Mouse (Mus musculus) embryonic facial prominence, embryonic 11.5 days (tissue): ENCODE results near the gene Trappc3. TPM values are rescaled to one million over a fixed set of nuclear protein-coding genes. Genes with fewer than 3 reads are reported as not detected.
A peak's percentile ranks its signal among the peaks of the same experiment; 100 is the strongest.

Source experiments
- ATAC-seq: fragments of 200-750 bp; cut with Nextera tagmentation; replicated peaks from 2 replicates; pipeline ENCODE4 v1.8.0; 2017; ENCODE audit warnings: low read depth; ENCODE audit not compliant: insufficient number of reproducible peaks, low FRiP score, low TSS enrichment
- DNase-seq: peaks from one replicate; pipeline ENCODE4 v3.0.0-alpha.2; 2015; ENCODE audit warnings: low spot score
- H3K27ac ChIP-seq: fragments of 300-500 bp; sonication (generic); replicated peaks from 2 replicates; pipeline ENCODE4 v1.5.1; 2014; ENCODE audit warnings: mild to moderate bottlenecking, low read depth, low read length, control low read depth
- H3K27me3 ChIP-seq: fragments of 300-500 bp; sonication (generic); 2 replicates; pipeline ENCODE4 v1.6.1; 2014; ENCODE audit warnings: mild to moderate bottlenecking, low read length, moderate library complexity, mixed read lengths; ENCODE audit not compliant: control insufficient read depth, insufficient read depth
- H3K36me3 ChIP-seq: fragments of 300-500 bp; sonication (generic); replicated peaks from 2 replicates; pipeline ENCODE4 v1.6.1; 2014; ENCODE audit warnings: low read depth, mild to moderate bottlenecking, low read length, moderate library complexity, mixed read lengths; ENCODE audit not compliant: control insufficient read depth, insufficient read depth
- H3K4me1 ChIP-seq: fragments of 300-500 bp; sonication (generic); 2 replicates; pipeline ENCODE4 v1.6.1; 2014; ENCODE audit warnings: low read length, mixed read lengths; ENCODE audit not compliant: control insufficient read depth, insufficient read depth
- H3K4me2 ChIP-seq: fragments of 300-500 bp; sonication (generic); 2 replicates; pipeline ENCODE4 v1.6.1; 2014; ENCODE audit warnings: low read depth, mild to moderate bottlenecking, control low read depth, low read length, moderate library complexity
- H3K4me3 ChIP-seq: fragments of 300-500 bp; sonication (generic); 2 replicates; pipeline ENCODE4 v1.5.1; 2014; ENCODE audit warnings: low read depth, low read length, control low read depth
- H3K9ac ChIP-seq: fragments of 300-500 bp; sonication (generic); replicated peaks from 2 replicates; pipeline ENCODE4 v1.6.1; 2014; ENCODE audit warnings: mild to moderate bottlenecking, control low read depth, low read length
- H3K9me3 ChIP-seq: fragments of 300-500 bp; sonication (generic); replicated peaks from 2 replicates; pipeline ENCODE4 v1.6.1; 2016; ENCODE audit warnings: mild to moderate bottlenecking, low read length, inconsistent platforms, mixed read lengths; ENCODE audit not compliant: control insufficient read depth
- WGBS: fragments of 180-500 bp; shearing (Covaris S2); extraction: QIAGEN DNeasy Blood & Tissue Kit; methylation state at CpG from one replicate; pipeline ENCODE4 v1.1.7; 2014; 5-methylcytosine and 5-hydroxymethylcytosine counted together
- polyA plus RNA-seq: library from polyadenylated mRNA; unstranded; fragments of >200 nt; fragmentation: Nextera tagmentation; extraction: Ambion mirVana; gene quantifications from 2 replicates; pipeline ENCODE4 v1.2.1, GENCODE M21; 2014

Trappc3 gene
- polyA plus RNA-seq, 1 experiment from 2014 or later, result 36.7 TPM

- ATAC-seq (no peak), DNase-seq (no peak)
- H3K4me2 ChIP-seq, result no peak overlapping the region
- no peak overlapping the region for H3K4me3 ChIP-seq
- no peaks in the 10 kb centered on the region; the same call in 1 of the 2 replicates for H3K4me1 ChIP-seq
- H3K27ac ChIP-seq, result no peak overlapping the region
- WGBS, result 77% methylated on average over 7 of the region's 7 CpGs
- H3K27me3 ChIP-seq, result no peaks in the 10 kb centered on the region
- no peaks in the 10 kb centered on the region for H3K9me3 ChIP-seq
- no peak overlapping the region for H3K9ac ChIP-seq
- H3K36me3 ChIP-seq, result peaks cover 19% of the 10 kb centered on the region
Measured at GRCm38 (mm10) chr4:126229900-126230299, 32.2 kb upstream of the Trappc3 start.

- H3K27ac ChIP-seq, result no peak overlapping the region
- 92% methylated on average over 29 of the region's 29 CpGs for WGBS
Measured at GRCm38 (mm10) chr4:126233676-126234308, 28.3 kb upstream of the Trappc3 start.

GRCm38 (mm10) chr4:126234496-126235175 lies 27.5 kb upstream of the Trappc3 start:
- no peak for ATAC-seq
- H3K4me2 ChIP-seq, result no peak overlapping the region
- WGBS, result 88% methylated on average over 18 of the region's 18 CpGs
- no peaks in the 10 kb centered on the region for H3K27me3 ChIP-seq
- no peak overlapping the region for H3K9ac ChIP-seq
- H3K4me1 ChIP-seq, result no peaks in the 10 kb centered on the region
- no peak for DNase-seq
- H3K36me3 ChIP-seq, result peaks cover 38% of the 10 kb centered on the region
- H3K9me3 ChIP-seq, result no peaks in the 10 kb centered on the region
- no peak overlapping the region for H3K27ac ChIP-seq
- no peak overlapping the region for H3K4me3 ChIP-seq

More at GRCm38 (mm10) chr4:126233676-126234308, 28.3 kb upstream of the Trappc3 start:
- Histone ChIP-seq H3K4me3 (no peak overlapping the region), H3K9ac (no peak overlapping the region), H3K36me3 (peaks cover 38% of the 10 kb centered on the region), H3K27me3 (no peaks in the 10 kb centered on the region), H3K4me2 (no peak overlapping the region), H3K4me1 (no peaks in the 10 kb centered on the region), H3K9me3 (no peaks in the 10 kb centered on the region)
- ATAC-seq (no peak), DNase-seq (no peak)

- 90% methylated on average over 10 of the region's 10 CpGs for WGBS
- Histone ChIP-seq H3K4me2 (no peak overlapping the region), H3K27me3 (no peaks in the 10 kb centered on the region), H3K4me3 (no peak overlapping the region), H3K27ac (no peak overlapping the region), H3K9ac (no peak overlapping the region), H3K4me1 (no peaks in the 10 kb centered on the region), H3K36me3 (peaks cover 38% of the 10 kb centered on the region), H3K9me3 (no peaks in the 10 kb centered on the region)
- DNase-seq (no peak), ATAC-seq (no peak)
Measured at GRCm38 (mm10) chr4:126235191-126235590, 26.9 kb upstream of the Trappc3 start.

- H3K27ac ChIP-seq, result no peak overlapping the region
- ATAC-seq (no peak), DNase-seq (no peak)
- H3K27me3 ChIP-seq, result no peaks in the 10 kb centered on the region
- H3K9ac ChIP-seq, result no peak overlapping the region
- peak overlapping the region; percentile 4; the same call in 1 of the 2 replicates for H3K4me2 ChIP-seq
- peaks cover 44% of the 10 kb centered on the region for H3K36me3 ChIP-seq
- H3K4me1 ChIP-seq, result no peaks in the 10 kb centered on the region
- no peak overlapping the region for H3K4me3 ChIP-seq
- WGBS, result 50% methylated on average over 60 of the region's 63 CpGs
- H3K9me3 ChIP-seq, result no peaks in the 10 kb centered on the region
Measured at GRCm38 (mm10) chr4:126236467-126237280, 25.5 kb upstream of the Trappc3 start.

- Histone ChIP-seq H3K4me2 (no peak overlapping the region), H3K27me3 (no peaks in the 10 kb centered on the region), H3K27ac (no peak overlapping the region), H3K4me1 (no peaks in the 10 kb centered on the region), H3K9me3 (no peaks in the 10 kb centered on the region), H3K36me3 (peaks cover 42% of the 10 kb centered on the region), H3K9ac (no peak overlapping the region), H3K4me3 (no peak overlapping the region; the same call in 1 of the 2 replicates)
- 76% methylated on average over 5 of the region's 5 CpGs for WGBS
- DNase-seq, result peak; percentile 28
- ATAC-seq, result no peak
Measured at GRCm38 (mm10) chr4:126237721-126238242, 24.3 kb upstream of the Trappc3 start.

- H3K9ac ChIP-seq, result no peak overlapping the region
- H3K27me3 ChIP-seq, result no peaks in the 10 kb centered on the region
- peaks cover 28% of the 10 kb centered on the region for H3K36me3 ChIP-seq
- no peak overlapping the region for H3K4me2 ChIP-seq
- no peak for DNase-seq
- no peaks in the 10 kb centered on the region for H3K9me3 ChIP-seq
- H3K4me1 ChIP-seq, result no peaks in the 10 kb centered on the region
- WGBS, result 92% methylated on average over 13 of the region's 13 CpGs
- no peak overlapping the region for H3K27ac ChIP-seq
- H3K4me3 ChIP-seq, result no peak overlapping the region
- ATAC-seq, result no peak
Measured at GRCm38 (mm10) chr4:126239862-126240475, 22.2 kb upstream of the Trappc3 start.
